Mouse (Mus musculus): ENCODE measurements at regions not wholly inside any gene's neighbourhood (a gene's known extent, or its start where the extent isn't known, plus 50 kb on each side); places are given as distances from the start of the nearest gene placed in this dataset.

DNA sequence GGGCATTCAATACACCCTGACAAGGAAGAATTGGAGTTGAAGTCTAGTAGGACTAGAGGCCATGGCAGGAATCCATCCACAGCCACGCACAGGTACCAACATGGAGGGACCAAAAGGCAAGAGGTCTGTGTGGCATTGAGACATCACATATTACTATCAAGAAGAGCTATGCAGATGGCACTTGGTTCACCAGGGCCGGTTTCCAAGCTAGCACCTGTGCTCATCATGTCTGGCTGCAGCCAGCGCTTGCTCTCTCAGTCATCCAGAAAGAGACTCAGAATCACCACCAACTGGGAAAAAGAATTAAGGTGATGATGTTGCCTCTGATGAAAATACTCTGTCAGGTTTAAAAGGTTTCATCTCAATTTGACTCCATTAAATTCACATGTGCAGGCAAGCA is 292.1 kb upstream of the 1700056E22Rik start:
- TF ChIP-seq CTCF (IDR thresholded peaks at IDR 0.05; ENCODE audit: borderline replicate concordance, insufficient read depth, low read length), result no peak
- no peak for TF ChIP-seq POLR2A (IDR thresholded peaks at IDR 0.05; ENCODE audit: low read depth, low read length)
